Mouse (Mus musculus) lung, adult 2 months (tissue): Measurements from ENCODE around the gene Pik3r6.

ENCODE experiments used
- CTCF ChIP-seq: fragments of 200-500 bp; IDR thresholded peaks from 2 replicates; pipeline ENCODE4 v1.5.1; 2011; ENCODE audit warnings: mild to moderate bottlenecking, low read length, control low read depth; ENCODE audit not compliant: insufficient read depth
- POLR2A ChIP-seq: fragments of 200-500 bp; IDR thresholded peaks from 2 replicates; pipeline ENCODE4 v1.6.1; 2011; ENCODE audit warnings: low read depth, mild to moderate bottlenecking, control low read depth, low read length, borderline replicate concordance; ENCODE audit errors: extremely low read depth

DNA sequence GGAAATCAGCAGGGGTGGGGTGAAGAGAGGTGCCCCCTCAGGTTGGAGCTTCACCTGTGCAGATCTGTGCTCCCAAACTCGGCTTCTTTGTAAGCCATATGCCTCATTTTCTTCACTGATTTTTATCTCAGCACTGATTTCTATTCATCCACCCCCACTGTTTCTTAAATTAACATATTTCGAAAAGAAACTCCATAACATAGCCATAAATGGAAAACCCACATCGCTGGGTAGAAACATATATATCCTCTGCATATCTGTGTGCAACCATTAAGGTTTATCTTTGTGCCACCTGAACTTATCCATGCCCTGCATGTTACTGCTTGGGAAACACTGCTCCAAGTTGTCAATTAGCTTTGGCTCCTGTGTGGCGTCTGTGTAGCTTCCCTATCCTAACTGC lies 23.6 kb downstream of the Pik3r6 start:
- TF ChIP-seq CTCF (no peak), POLR2A (no peak)
